Mouse (Mus musculus): ENCODE measurements at regions not wholly inside any gene's neighbourhood (a gene's known extent, or its start where the extent isn't known, plus 50 kb on each side); places are given as distances from the start of the nearest gene placed in this dataset.
A peak's percentile ranks its signal among the peaks of the same experiment; 100 is the strongest.

DNA sequence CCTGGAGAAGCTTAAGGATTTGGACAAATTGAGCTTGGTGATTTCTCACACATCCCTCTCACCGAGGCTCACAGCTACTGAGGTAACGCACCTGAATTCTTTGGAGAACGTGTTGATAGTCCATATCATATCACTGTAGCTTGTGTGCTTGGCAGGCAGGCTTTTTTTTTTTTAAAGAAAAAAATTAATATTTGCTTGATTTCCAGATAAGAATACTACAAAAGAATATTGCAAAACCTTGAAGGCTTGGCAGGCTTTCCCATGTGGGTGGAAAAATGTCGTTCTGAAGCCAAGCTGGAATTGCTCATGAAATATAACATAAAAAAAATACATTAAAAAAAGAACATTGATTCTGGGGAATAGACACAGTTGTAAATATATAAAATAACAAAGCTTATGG is 131.8 kb downstream of the Klf5 start:
- no peak for ATAC-seq (ENCODE audit: poor library complexity, severe bottlenecking)

- no peak for ATAC-seq (ENCODE audit: poor library complexity, severe bottlenecking)
Observed at GRCm38 (mm10) chr14:99431697-99432096, 133.2 kb downstream of the Klf5 start.

DNA sequence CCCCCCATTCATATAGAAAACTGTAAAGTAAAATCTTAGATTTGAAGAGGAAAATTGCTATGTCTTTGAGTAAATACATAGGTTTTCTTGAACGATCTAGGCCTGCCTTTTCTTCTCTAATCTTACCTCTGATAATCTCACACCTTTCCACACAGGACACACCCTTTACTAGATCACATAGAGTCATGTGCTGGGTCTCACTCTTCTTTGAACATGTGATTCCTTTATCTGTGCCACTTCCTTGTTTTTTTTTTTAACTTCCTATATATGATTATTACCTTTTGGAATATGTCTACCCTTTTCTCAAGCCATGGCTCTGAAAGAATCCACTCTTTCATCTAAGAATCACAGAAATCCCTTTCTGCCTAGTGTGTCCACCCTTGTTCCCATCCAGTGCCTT is 136.2 kb downstream of the Klf5 start:
- ATAC-seq (ENCODE audit: poor library complexity, severe bottlenecking): no peak

DNA sequence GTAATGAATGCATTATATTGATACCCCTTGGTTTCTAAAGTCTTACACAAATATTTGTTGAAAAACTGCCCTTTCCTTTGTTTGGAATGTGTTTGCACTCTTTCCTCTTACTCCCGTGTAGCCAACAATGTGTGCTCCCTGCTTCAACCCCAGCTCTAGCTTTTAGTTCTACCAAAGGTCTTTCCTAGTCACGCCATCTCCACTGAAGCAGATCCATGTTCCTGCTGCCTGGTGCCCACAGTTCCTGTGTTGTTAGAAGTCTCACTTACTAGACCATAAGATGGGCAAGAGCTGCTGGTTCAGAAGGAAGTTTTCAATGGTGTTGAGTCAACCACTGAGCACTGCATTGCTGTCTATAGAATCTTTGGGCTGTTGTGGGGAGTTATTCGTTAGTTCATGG is 137.0 kb downstream of the Klf5 start:
- no peak for ATAC-seq (ENCODE audit: poor library complexity, severe bottlenecking)

GRCm38 (mm10) chr14:99436051-99436450 is 137.6 kb downstream of the Klf5 start:
- ATAC-seq (ENCODE audit: poor library complexity, severe bottlenecking): no peak

DNA sequence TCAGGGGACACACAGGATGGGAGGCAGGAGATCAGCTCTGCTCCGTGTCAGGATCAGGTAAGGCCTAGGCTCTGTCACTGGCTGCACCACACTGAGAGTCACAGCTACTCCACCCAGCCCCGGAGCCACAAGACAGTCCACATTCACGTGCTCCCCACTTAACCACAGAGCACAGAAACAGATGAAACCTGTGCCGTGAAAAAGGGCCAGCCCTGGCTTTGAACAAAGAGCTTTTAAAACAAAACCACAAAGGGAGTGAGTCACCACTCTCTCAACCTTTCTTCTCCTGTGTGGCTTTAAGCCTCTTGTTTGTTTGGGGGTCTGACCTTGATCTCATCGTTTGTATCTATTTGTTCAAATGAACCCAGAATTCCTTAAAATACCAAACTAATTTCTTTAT is 150.6 kb downstream of the Klf5 start:
- peak; percentile 72 for ATAC-seq (ENCODE audit: poor library complexity, severe bottlenecking)

DNA sequence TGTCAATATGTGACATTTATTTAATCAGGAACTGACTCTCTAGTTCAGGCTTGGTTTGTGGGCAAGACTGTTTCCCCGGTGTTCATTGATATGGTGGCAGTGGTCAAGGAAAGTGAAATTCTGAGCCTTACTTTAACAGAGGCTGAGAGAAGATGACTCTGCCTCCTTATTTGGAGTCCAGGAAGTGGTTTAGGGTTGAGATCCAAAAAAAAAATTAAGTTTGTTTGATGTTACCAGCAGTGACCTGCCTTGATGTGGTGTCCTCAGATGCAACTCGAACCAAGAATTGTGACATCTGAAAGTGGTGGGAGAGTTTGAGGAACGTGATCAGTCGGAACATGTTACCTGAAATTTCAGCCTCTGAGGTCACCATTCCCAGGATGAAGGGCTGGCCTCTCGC is 151.4 kb downstream of the Klf5 start:
- ATAC-seq (ENCODE audit: poor library complexity, severe bottlenecking): peak; percentile 73

DNA sequence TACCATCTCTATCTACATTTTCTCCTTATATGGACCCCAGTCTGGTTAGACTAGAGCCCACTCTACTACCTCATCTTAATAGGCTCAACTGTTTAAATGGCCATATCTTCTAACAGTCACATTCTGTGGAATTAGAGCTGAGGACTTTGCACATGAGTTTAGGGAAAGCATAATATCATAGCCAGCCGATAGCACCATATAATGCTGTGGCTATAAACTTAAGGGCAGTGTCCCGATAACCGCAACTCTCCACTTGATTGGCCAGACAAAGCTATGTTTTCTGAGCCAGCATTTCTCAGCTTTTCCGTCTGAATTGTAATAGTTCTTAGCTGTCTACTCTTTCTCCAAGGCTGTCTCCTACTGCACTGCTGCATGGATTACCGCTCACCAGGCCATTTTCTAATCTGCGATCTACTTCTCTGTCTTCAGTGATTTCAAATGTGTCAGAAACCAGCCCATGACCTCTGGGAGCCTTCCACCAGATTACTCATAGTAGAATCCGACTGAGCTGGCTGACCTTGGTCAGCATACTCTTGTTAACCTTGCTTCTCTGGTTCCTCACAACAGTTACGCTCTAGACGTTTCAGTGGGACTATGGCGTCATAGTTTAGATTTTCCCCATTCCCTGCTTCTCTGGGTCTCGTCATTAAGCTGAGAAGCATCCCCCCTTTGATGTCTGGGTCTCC is 152.8 kb downstream of the Klf5 start:
- ATAC-seq (ENCODE audit: poor library complexity, severe bottlenecking): no peak

DNA sequence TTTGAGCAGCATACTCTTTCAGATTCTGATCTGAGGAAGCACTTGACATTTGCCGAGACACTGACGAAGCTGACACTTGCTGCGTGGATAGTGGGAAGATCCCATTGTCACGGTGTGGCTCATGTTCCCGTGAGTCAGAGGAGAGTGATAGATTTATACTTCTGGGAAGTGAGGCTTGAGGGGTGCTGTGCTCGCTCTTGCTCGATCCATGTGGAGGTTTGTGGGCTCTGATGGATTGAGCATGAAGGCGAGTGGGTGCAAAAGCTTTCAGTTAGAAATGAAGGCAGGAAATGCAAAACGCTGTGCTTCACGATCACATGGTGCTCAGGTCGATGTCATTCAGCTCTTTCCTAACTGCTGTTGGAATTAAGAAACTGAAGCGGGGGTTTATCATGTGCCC is 155.4 kb downstream of the Klf5 start:
- 0 out of 2 replicates have a peak, but pooled peaks have one; percentile 13 for ATAC-seq (ENCODE audit: poor library complexity, severe bottlenecking)

DNA sequence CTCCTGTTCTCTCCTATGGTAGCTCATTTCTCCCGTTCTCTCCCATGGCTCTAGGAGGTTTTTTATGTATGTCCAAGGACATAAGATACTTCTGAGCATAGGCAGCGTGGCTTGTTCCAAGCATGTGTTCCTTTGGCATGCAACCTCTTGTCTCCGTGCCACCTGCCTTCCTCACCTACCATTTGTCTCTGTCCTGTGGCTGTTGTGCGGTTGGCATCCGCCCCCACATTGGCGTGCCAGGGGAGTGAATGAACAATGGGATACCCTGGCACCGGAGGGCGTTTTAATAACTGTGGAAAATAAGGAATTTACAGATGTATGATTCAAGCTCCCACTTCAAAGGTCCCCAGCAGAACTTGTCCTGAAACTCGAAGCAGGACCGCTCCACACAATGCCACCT is 158.1 kb downstream of the Klf5 start:
- ATAC-seq (ENCODE audit: poor library complexity, severe bottlenecking): no peak

DNA sequence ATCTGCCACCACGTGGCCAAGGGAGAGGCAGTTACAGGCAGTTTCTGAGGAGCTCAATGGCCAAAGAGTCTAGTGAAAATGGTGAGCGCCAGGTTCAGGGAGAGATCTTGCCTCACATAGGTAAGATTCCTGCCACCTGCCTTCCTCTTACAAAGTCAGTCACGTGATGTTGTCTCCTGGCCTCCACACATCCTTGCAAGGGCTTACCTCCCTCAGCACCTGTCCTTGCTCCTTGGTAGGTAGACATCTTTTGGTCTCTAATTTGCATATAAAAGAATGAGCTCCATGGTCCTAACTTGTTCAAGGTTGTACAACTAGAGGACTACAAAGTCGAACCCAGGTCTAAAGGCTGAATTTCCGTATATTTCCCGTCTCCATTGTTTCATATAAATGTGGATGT is 159.1 kb downstream of the Klf5 start:
- ATAC-seq (ENCODE audit: poor library complexity, severe bottlenecking): no peak

GRCm38 (mm10) chr14:99472111-99472510 is 173.6 kb downstream of the Klf5 start:
- peak; percentile 84 for ATAC-seq (ENCODE audit: poor library complexity, severe bottlenecking)

DNA sequence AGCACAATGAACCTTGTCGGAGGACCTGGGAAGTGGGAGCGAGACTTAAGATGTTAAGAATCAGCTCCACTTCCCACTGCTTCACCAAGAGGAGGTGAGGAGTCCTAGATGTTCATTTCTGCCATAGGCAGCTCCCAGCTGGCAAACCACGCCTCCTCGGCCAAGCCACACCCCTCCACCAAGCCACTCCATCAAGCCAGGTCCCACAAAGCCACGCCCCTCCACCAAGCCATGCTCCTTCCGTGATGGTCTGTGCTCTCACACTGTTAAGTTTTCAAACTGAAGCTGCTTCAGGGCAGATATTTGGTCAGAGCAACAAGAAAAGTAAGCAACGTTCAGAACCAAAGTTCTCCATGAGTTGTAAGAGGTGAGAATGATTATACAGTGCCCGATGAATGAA is 176.8 kb downstream of the Klf5 start:
- ATAC-seq (ENCODE audit: poor library complexity, severe bottlenecking): no peak

GRCm38 (mm10) chr14:99480325-99481077 is 182.0 kb downstream of the Klf5 start:
- ATAC-seq (ENCODE audit: poor library complexity, severe bottlenecking): no peak

- ATAC-seq (ENCODE audit: poor library complexity, severe bottlenecking): no peak
Observed at GRCm38 (mm10) chr14:99487981-99488380, 189.5 kb downstream of the Klf5 start.

DNA sequence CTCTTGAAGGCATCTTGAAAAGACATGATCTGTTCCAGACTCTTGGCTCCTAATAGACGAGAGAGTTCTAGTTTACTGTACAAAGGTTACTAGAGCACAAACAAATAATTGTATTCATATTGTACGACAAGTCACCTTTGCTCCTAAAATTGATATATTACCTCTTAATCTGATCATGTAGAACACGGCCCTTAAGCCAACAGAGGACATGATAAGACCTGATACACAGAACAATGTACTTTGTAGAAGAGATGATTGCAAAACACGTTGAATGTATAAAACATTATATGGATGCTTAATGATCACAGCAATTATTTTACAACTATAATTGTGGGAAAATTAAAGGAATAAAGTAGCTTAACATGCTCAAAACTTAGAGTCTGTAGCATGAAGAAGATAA is 194.7 kb downstream of the Klf5 start:
- no peak for ATAC-seq (ENCODE audit: poor library complexity, severe bottlenecking)

GRCm38 (mm10) chr14:99493659-99494058 is 195.2 kb downstream of the Klf5 start:
- ATAC-seq (ENCODE audit: poor library complexity, severe bottlenecking): no peak

DNA sequence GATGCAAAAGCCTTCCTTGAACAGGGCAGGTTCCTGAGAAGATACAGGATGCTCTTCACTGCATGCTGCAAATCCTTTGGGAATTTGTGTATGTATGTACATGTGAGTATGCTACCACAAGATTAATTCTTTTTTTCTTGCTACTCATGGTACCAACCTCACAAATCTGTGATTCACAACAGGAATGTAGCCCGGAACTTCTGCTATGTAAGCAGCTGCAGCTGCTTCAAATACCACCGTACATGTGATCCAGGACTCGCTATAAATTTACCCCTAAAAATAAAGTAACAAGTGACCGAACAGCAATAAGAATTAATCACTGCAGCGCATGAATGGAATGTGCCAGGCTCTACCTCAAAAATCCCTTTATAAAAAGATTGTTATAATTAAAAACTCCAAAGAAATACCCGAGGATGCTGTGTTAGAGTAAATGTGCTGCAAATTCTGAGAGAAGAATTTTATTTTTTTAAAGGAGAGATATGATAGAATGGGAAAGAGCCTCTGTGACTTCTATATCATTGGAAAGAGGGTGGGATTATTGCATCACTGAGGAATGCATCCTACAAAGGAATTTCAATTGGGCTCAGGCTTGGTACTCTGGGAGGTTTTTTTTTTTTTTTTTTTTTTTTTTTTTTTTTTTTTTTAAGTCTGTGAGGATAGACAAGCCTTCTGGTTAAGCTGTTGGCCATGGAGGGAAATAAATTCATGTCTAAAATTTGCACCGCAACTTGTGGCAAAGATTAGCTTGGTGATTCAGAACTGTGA is 201.2 kb downstream of the Klf5 start:
- ATAC-seq (ENCODE audit: poor library complexity, severe bottlenecking): no peak

DNA sequence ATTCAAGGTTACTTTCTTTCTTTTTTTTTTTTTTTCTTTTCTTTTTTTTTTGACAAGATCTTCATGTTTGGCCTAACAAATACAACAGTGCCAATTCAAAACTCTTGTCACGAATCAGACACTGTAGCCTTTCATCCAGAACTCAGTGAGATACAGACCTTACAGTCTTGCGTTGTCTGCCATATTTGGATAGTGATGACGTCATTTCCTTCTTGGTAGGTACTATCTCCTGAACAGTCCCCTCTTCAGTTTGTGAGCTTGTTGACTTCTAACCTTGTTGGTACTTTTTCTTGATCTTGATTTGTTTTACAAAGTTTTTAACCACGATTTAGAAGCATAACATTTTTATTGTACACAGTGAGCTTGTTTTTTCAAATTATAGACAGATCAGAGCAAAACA is 206.4 kb downstream of the Klf5 start:
- ATAC-seq (ENCODE audit: poor library complexity, severe bottlenecking): no peak

DNA sequence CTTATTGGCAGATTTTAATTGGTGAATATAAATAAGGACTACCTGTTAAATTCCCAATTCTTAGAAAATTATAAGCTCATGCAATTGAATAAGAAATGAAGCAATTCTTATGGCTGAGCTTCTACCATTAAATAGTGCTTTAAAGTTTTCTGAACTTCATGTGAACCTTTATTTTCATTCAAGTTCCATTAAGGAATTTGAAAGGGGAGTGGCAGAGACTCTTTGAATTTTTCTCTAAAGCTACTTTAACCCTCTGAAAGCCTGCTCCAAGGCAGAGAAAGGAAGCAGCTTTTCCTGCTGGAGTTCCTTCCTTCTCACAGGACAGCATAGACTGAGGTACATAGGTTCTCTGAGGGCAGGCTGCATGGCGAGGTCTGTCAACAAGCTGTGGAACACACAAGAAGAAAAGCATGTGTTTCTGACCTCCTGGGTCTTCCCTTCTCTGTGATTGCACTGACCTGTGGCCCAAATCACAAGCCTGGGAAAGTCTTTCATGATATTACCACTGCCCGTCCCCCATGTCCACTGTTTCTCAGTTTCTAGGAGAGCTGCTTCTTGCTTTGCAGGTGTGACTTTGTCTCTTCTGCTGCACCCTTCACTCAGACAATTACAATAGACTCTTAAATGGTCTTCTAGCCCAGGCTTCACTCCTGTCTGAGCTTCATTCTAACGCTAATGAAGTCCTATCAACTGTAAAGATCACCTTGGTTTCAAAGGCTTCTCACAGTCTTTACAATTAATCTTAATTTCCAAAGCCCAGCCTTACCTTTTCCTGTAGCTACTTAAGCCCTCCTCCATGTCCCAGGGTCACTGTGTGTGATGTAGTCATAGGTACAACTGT is 211.4 kb downstream of the Klf5 start:
- ATAC-seq (ENCODE audit: poor library complexity, severe bottlenecking): no peak

GRCm38 (mm10) chr14:99515474-99515873 is 217.0 kb downstream of the Klf5 start:
- ATAC-seq (ENCODE audit: poor library complexity, severe bottlenecking): no peak
